8 mouse cellular contexts compared by ENCODE assay signal in genomic region chr4:43047231-43047630, GRCm38 (mm10). TPM values are rescaled to one million over a fixed set of nuclear protein-coding genes. Genes with fewer than 3 reads are reported as not detected.
DNase-seq lines count a peak whose midpoint lies in the region; ATAC-seq and TF ChIP-seq lines count a peak whose summit lies in the region.

No protein-coding gene starts in this region.

- no peak overlapping the region for H3K4me2 ChIP-seq in liver, embryonic 13.5 days
- H3K4me2 ChIP-seq in neural tube, embryonic 12.5 days (replicated peaks) = peak overlapping the region; percentile 84; the same call in 1 of the 2 replicates

- DNase-seq in Muller cell, postnatal 12 days (ENCODE audit: inconsistent ontology term) = peak; percentile 78
- peak; percentile 63 to 80 for DNase-seq in cerebellum, postnatal 25 days
- peak; percentile 62 for DNase-seq in gastrocnemius, postnatal 25 days
- DNase-seq in kidney, adult 8-10 months = peak; percentile 81 to 82
- peak; percentile 52 for DNase-seq in liver, embryonic 13.5 days
- peak; percentile 63 for DNase-seq in yolk sac, embryonic 10.5 days (ENCODE audit: low spot score)

- H3K9ac ChIP-seq in liver, embryonic 13.5 days = no peak overlapping the region
- no peak overlapping the region for H3K9ac ChIP-seq in neural tube, embryonic 12.5 days

- no peaks in the 10 kb centered on the region for H3K36me3 ChIP-seq in C2C12 (ENCODE audit: control insufficient read depth, insufficient read depth)
- H3K36me3 ChIP-seq in liver, embryonic 13.5 days = no peaks in the 10 kb centered on the region
- H3K36me3 ChIP-seq in neural tube, embryonic 12.5 days = no peaks in the 10 kb centered on the region

- H3K4me1 ChIP-seq in liver, embryonic 13.5 days (replicated peaks) = peaks cover 37% of the 10 kb centered on the region
- peaks cover 26% of the 10 kb centered on the region for H3K4me1 ChIP-seq in neural tube, embryonic 12.5 days

- H3K79me2 ChIP-seq in C2C12 (ENCODE audit: control insufficient read depth, insufficient read depth) = no peaks in the 10 kb centered on the region

- no peak for ATAC-seq in liver, embryonic 13.5 days (ENCODE audit: low read depth)
- ATAC-seq in neural tube, embryonic 12.5 days (ENCODE audit: low FRiP score, low read depth) = no peak

- TF ChIP-seq CTCF in C2C12 (IDR thresholded peaks at IDR 0.05; ENCODE audit: control insufficient read depth, insufficient read depth, insufficient read length) = peak; percentile 24

- no peaks in the 10 kb centered on the region for H3K9me3 ChIP-seq in liver, embryonic 13.5 days (replicated peaks)
- H3K9me3 ChIP-seq in neural tube, embryonic 12.5 days = no peaks in the 10 kb centered on the region

- no peaks in the 10 kb centered on the region for H3K27me3 ChIP-seq in C2C12 (ENCODE audit: control insufficient read depth, insufficient read depth, insufficient read length)
- H3K27me3 ChIP-seq in liver, embryonic 13.5 days = no peaks in the 10 kb centered on the region
- H3K27me3 ChIP-seq in neural tube, embryonic 12.5 days (replicated peaks) = no peaks in the 10 kb centered on the region

- H3K79me3 ChIP-seq in C2C12 (ENCODE audit: low read depth) = no peaks in the 10 kb centered on the region

- H3K27ac ChIP-seq in liver, embryonic 13.5 days = no peak overlapping the region
- H3K27ac ChIP-seq in neural tube, embryonic 12.5 days = no peak overlapping the region

- no peak overlapping the region for H3K4me3 ChIP-seq in C2C12 (ENCODE audit: insufficient read depth, poor library complexity, severe bottlenecking)
- H3K4me3 ChIP-seq in liver, embryonic 13.5 days (replicated peaks) = no peak overlapping the region
- H3K4me3 ChIP-seq in neural tube, embryonic 12.5 days = no peak overlapping the region

- H3ac ChIP-seq in C2C12 (ENCODE audit: control insufficient read depth, insufficient read length, low read depth) = no peak overlapping the region

- WGBS in liver, embryonic 13.5 days (ENCODE audit: insufficient replicate concordance) = 5% methylated on average over 5 of the region's 5 CpGs
- 8% methylated on average over 5 of the region's 5 CpGs for WGBS in neural tube, embryonic 12.5 days

TF ChIP-seq in C2C12, 6 proteins besides CTCF, POLR2A, EP300 and RAD21:
- TF ChIP-seq FOSL1 (IDR thresholded peaks at IDR 0.05; ENCODE audit: insufficient read depth, low read length, poor library complexity, severe bottlenecking) (no peak), MYOG (IDR thresholded peaks at IDR 0.05; ENCODE audit: control insufficient read depth, extremely low read depth, insufficient read length) (no peak), MAX (IDR thresholded peaks at IDR 0.05) (no peak), MYOD1 (IDR thresholded peaks at IDR 0.05; ENCODE audit: control insufficient read depth, insufficient read length, low read depth) (no peak), USF1 (IDR thresholded peaks at IDR 0.05; ENCODE audit: low read depth) (no peak), CEBPB (IDR thresholded peaks at IDR 0.05; ENCODE audit: low read depth) (no peak)

RNA-seq across cellular contexts. Expression of gene Fam214b, which starts 1.2 kb away (rescaled TPM):
- polyA plus RNA-seq in C2C12 (2012; fragmentation: generic; extraction: Trizol) = 4.8 TPM
- 10 to 100 TPM; 18.7 to 33.5 TPM for total RNA-seq in gastrocnemius, postnatal 25 days (2021)
- 28.4 and 30.0 TPM in 2 replicates for polyA plus RNA-seq in liver, embryonic 13.5 days (2015; fragmentation: Nextera tagmentation; extraction: Ambion mirVana)
- 33.8 and 36.2 TPM in 2 replicates for polyA plus RNA-seq in neural tube, embryonic 12.5 days (2016; fragmentation: Nextera tagmentation; extraction: Ambion mirVana)

RNA-seq across cellular contexts. Expression of gene Unc13b, which starts 11.5 kb away (rescaled TPM):
- 0.08 TPM for polyA plus RNA-seq in C2C12 (2012; fragmentation: generic; extraction: Trizol)
- 1 to 10 TPM; 2.9 to 3.0 TPM for total RNA-seq in gastrocnemius, postnatal 25 days (2021)
- polyA plus RNA-seq in liver, embryonic 13.5 days (2015; fragmentation: Nextera tagmentation; extraction: Ambion mirVana) = 0.30 and 0.37 TPM in 2 replicates
- polyA plus RNA-seq in neural tube, embryonic 12.5 days (2016; fragmentation: Nextera tagmentation; extraction: Ambion mirVana) = 19.1 and 22.4 TPM in 2 replicates

RNA-seq across cellular contexts. Expression of gene Stoml2, which starts 15.7 kb away (rescaled TPM):
- polyA plus RNA-seq in C2C12 (2012; fragmentation: generic; extraction: Trizol) = 133 TPM
- 10 to 100 TPM; 88.2 to 98.5 TPM for total RNA-seq in gastrocnemius, postnatal 25 days (2021)
- 270 and 280 TPM in 2 replicates for polyA plus RNA-seq in liver, embryonic 13.5 days (2015; fragmentation: Nextera tagmentation; extraction: Ambion mirVana)
- 251 and 257 TPM in 2 replicates for polyA plus RNA-seq in neural tube, embryonic 12.5 days (2016; fragmentation: Nextera tagmentation; extraction: Ambion mirVana)

RNA-seq across cellular contexts. Expression of gene Pigo, which starts 21.6 kb away (rescaled TPM):
- polyA plus RNA-seq in C2C12 (2012; fragmentation: generic; extraction: Trizol) = 4.9 TPM
- total RNA-seq in gastrocnemius, postnatal 25 days (2021) = 1 to 10 TPM; 6.7 to 7.5 TPM
- polyA plus RNA-seq in liver, embryonic 13.5 days (2015; fragmentation: Nextera tagmentation; extraction: Ambion mirVana) = 12.6 and 13.9 TPM in 2 replicates
- polyA plus RNA-seq in neural tube, embryonic 12.5 days (2016; fragmentation: Nextera tagmentation; extraction: Ambion mirVana) = 24.5 and 25.2 TPM in 2 replicates

RNA-seq across cellular contexts. Expression of gene Fancg, which starts 36.9 kb away (rescaled TPM):
- polyA plus RNA-seq in C2C12 (2012; fragmentation: generic; extraction: Trizol) = 3.2 TPM
- total RNA-seq in gastrocnemius, postnatal 25 days (2021) = 1 to 10 TPM; 1.0 to 2.4 TPM
- 10.3 and 11.8 TPM in 2 replicates for polyA plus RNA-seq in liver, embryonic 13.5 days (2015; fragmentation: Nextera tagmentation; extraction: Ambion mirVana)
- 17.4 and 20.9 TPM in 2 replicates for polyA plus RNA-seq in neural tube, embryonic 12.5 days (2016; fragmentation: Nextera tagmentation; extraction: Ambion mirVana)

Comparison
In these comparisons a context has a peak if more than half of its experiments do, and no peak if none do; other contexts are left out.
1. RNA of gene Unc13b, which starts 11.5 kb away (polyA plus RNA-seq): 19.1 to 22.4 TPM in neural tube, embryonic 12.5 days; 0.30 to 0.37 TPM in liver, embryonic 13.5 days and 0.08 TPM in C2C12 (single experiment); every median in the first group is over 10 times any median in the second.
2. Peak in every context shown above with its lines, with median percentiles within 50 percentile points of each other: DNase-seq.